Mouse (Mus musculus): ENCODE data around the gene Ttc25. TPM values are rescaled to one million over a fixed set of nuclear protein-coding genes. Genes with fewer than 3 reads are reported as not detected.
A peak's percentile ranks its signal among the peaks of the same experiment; 100 is the strongest.
"Not testable (repeated sequence)": the region's sequence is repeated elsewhere in the genome, so short reads cannot be mapped to it uniquely, and the experiment has no call there.

Gene Ttc25
- polyA plus RNA-seq, 1 experiment from 2014 or later, result 0.06 TPM

DNA sequence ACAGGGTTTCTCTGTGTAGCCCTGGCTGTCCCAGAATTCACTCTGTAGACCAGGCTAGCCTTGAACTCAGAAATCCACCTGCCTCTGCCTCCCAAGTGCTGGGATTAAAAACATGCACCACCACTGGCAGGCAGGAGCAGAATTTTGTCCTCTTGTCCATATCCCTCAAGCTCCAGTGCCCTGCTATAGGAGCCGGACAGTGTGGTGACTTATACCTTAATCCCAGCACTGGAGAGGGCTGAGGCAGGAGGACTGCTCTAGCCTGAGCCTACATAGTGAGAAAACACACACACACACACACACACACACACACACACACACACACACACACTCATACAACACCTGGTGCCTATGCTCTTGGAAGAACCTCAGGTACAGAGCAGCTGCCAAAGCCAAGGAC is 37.0 kb downstream of the Ttc25 start:
- not testable (repeated sequence) for H3K4me1 ChIP-seq (ENCODE audit: control insufficient read depth, low read depth, low read length); H3K4me3 ChIP-seq (ENCODE audit: low read depth, low read length); H3K27me3 ChIP-seq (ENCODE audit: control insufficient read depth, insufficient read depth, low read depth, low read length); H3K27ac ChIP-seq (ENCODE audit: low read length); H3K9me3 ChIP-seq (replicated peaks; ENCODE audit: control insufficient read depth, low read length); H3K9ac ChIP-seq (ENCODE audit: low read depth, low read length); H3K4me2 ChIP-seq (ENCODE audit: low read depth, low read length); ATAC-seq (ENCODE audit: low read depth)
- 83% methylated on average over 1 of the region's 1 CpGs for WGBS (ENCODE audit: insufficient replicate concordance)
- H3K36me3 ChIP-seq (ENCODE audit: control insufficient read depth, insufficient read depth), result peaks cover 32% of the 10 kb centered on the region

DNA sequence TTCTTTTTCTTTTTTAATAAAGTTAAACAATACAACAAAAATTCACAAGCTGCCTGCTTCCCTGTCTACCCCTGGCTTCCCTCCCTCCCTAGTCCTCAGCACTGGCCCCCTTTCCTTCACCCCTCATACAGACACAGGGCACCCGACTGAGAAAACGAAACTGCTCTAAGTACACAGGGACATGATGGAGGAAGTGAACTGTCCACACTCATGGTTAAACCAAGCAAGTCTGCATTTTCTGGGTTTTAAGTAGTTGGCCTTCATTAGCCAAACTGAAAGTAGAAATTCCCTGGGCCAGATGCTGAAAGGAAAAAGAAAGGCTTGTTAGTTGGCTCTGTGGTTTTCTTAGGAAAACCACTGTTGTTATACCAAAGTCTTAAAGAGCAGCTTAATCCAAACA is 37.4 kb downstream of the Ttc25 start:
- H3K9ac ChIP-seq (ENCODE audit: low read depth, low read length), result no peak overlapping the region
- H3K4me2 ChIP-seq (ENCODE audit: low read depth, low read length), result no peak overlapping the region
- H3K4me1 ChIP-seq (ENCODE audit: control insufficient read depth, low read depth, low read length), result no peaks in the 10 kb centered on the region
- peaks cover 32% of the 10 kb centered on the region for H3K36me3 ChIP-seq (ENCODE audit: control insufficient read depth, insufficient read depth)
- 74% methylated on average over 2 of the region's 2 CpGs for WGBS (ENCODE audit: insufficient replicate concordance)
- H3K4me3 ChIP-seq (ENCODE audit: low read depth, low read length), result no peak overlapping the region
- no peaks in the 10 kb centered on the region for H3K9me3 ChIP-seq (replicated peaks; ENCODE audit: control insufficient read depth, low read length)
- ATAC-seq (ENCODE audit: low read depth), result no peak
- H3K27ac ChIP-seq (ENCODE audit: low read length), result no peak overlapping the region
- H3K27me3 ChIP-seq (ENCODE audit: control insufficient read depth, insufficient read depth, low read depth, low read length), result no peaks in the 10 kb centered on the region

GRCm38 (mm10) chr11:100584561-100584961 is 39.2 kb downstream of the Ttc25 start:
- no peak for ATAC-seq (ENCODE audit: low read depth)
- Histone ChIP-seq H3K9me3 (replicated peaks; ENCODE audit: control insufficient read depth, low read length) (no peaks in the 10 kb centered on the region), H3K27me3 (ENCODE audit: control insufficient read depth, insufficient read depth, low read depth, low read length) (no peaks in the 10 kb centered on the region), H3K9ac (ENCODE audit: low read depth, low read length) (no peak overlapping the region), H3K4me2 (ENCODE audit: low read depth, low read length) (no peak overlapping the region), H3K27ac (ENCODE audit: low read length) (no peak overlapping the region), H3K4me3 (ENCODE audit: low read depth, low read length) (no peak overlapping the region), H3K36me3 (ENCODE audit: control insufficient read depth, insufficient read depth) (peaks cover 43% of the 10 kb centered on the region), H3K4me1 (ENCODE audit: control insufficient read depth, low read depth, low read length) (no peaks in the 10 kb centered on the region)
- 80% methylated on average over 7 of the region's 7 CpGs for WGBS (ENCODE audit: insufficient replicate concordance)

DNA sequence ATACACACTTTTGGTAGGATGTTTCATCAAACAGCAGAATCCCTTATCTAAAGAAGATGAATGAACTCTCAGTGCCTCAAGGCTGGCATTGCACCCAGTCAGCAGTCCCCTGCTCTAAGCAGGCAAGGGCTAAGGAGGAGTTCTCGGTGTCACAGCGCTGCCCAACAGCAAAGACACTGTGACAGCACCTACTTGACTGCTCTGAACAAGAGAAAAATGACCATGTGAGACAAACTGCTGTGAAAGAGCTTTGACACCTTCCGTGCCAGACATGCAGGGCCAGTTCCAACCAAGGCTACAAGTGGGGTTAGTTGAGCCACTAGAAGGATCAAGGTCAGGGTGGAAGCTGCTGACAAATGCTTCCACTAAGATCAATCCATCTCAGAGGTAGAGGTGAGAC is 39.7 kb downstream of the Ttc25 start:
- no peaks in the 10 kb centered on the region for H3K27me3 ChIP-seq (ENCODE audit: control insufficient read depth, insufficient read depth, low read depth, low read length)
- H3K27ac ChIP-seq (ENCODE audit: low read length), result no peak overlapping the region
- peaks cover 49% of the 10 kb centered on the region for H3K36me3 ChIP-seq (ENCODE audit: control insufficient read depth, insufficient read depth)
- no peak overlapping the region for H3K9ac ChIP-seq (ENCODE audit: low read depth, low read length)
- H3K4me3 ChIP-seq (ENCODE audit: low read depth, low read length), result no peak overlapping the region
- no peak for ATAC-seq (ENCODE audit: low read depth)
- H3K9me3 ChIP-seq (replicated peaks; ENCODE audit: control insufficient read depth, low read length), result no peaks in the 10 kb centered on the region
- H3K4me2 ChIP-seq (ENCODE audit: low read depth, low read length), result no peak overlapping the region
- WGBS (ENCODE audit: insufficient replicate concordance), result 85% methylated on average over 3 of the region's 3 CpGs
- H3K4me1 ChIP-seq (ENCODE audit: control insufficient read depth, low read depth, low read length), result no peaks in the 10 kb centered on the region

DNA sequence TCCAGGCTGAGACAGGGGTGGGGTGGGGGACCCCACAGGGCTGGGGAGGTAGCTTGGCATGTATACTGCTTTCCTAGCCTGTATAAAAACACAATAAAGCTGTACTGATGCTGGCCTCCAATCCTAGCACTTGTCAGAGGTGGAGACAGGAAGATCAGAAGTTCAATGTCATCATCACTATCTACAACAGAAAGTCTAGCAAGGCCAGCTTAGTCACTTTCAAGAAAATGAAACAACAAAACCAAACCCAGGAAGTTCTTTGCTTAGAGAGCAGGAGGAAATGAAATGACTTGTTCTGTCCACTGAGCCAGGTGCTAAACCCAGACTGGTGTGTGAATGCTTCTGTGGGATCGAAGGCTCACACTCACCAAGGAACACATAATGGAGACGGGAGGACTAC is 43.1 kb downstream of the Ttc25 start:
- 0 out of 2 replicates have a peak overlapping the region, but pooled peaks have one; percentile 21 for H3K27ac ChIP-seq (ENCODE audit: low read length)
- H3K4me3 ChIP-seq (ENCODE audit: low read depth, low read length), result no peak overlapping the region
- no peaks in the 10 kb centered on the region for H3K4me1 ChIP-seq (ENCODE audit: control insufficient read depth, low read depth, low read length)
- H3K9me3 ChIP-seq (replicated peaks; ENCODE audit: control insufficient read depth, low read length), result no peaks in the 10 kb centered on the region
- peaks cover 68% of the 10 kb centered on the region for H3K36me3 ChIP-seq (ENCODE audit: control insufficient read depth, insufficient read depth)
- H3K27me3 ChIP-seq (ENCODE audit: control insufficient read depth, insufficient read depth, low read depth, low read length), result no peaks in the 10 kb centered on the region
- 82% methylated on average over 2 of the region's 2 CpGs for WGBS (ENCODE audit: insufficient replicate concordance)
- no peak overlapping the region for H3K9ac ChIP-seq (ENCODE audit: low read depth, low read length)
- no peak for ATAC-seq (ENCODE audit: low read depth)
- H3K4me2 ChIP-seq (ENCODE audit: low read depth, low read length), result no peak overlapping the region

GRCm38 (mm10) chr11:100592346-100593046 is 47.1 kb downstream of the Ttc25 start:
- Histone ChIP-seq H3K9ac (ENCODE audit: low read depth, low read length) (no peak overlapping the region), H3K36me3 (ENCODE audit: control insufficient read depth, insufficient read depth) (peaks cover 59% of the 10 kb centered on the region), H3K27ac (ENCODE audit: low read length) (no peak overlapping the region), H3K4me1 (ENCODE audit: control insufficient read depth, low read depth, low read length) (no peaks in the 10 kb centered on the region), H3K27me3 (ENCODE audit: control insufficient read depth, insufficient read depth, low read depth, low read length) (no peaks in the 10 kb centered on the region), H3K9me3 (replicated peaks; ENCODE audit: control insufficient read depth, low read length) (no peaks in the 10 kb centered on the region), H3K4me3 (ENCODE audit: low read depth, low read length) (no peak overlapping the region), H3K4me2 (ENCODE audit: low read depth, low read length) (no peak overlapping the region)
- 91% methylated on average over 11 of the region's 11 CpGs for WGBS (ENCODE audit: insufficient replicate concordance)
- ATAC-seq (ENCODE audit: low read depth), result no peak

GRCm38 (mm10) chr11:100594608-100595007 is 49.2 kb downstream of the Ttc25 start:
- peaks cover 68% of the 10 kb centered on the region for H3K36me3 ChIP-seq (ENCODE audit: control insufficient read depth, insufficient read depth)
- no peak overlapping the region for H3K4me3 ChIP-seq (ENCODE audit: low read depth, low read length)
- no peaks in the 10 kb centered on the region for H3K9me3 ChIP-seq (replicated peaks; ENCODE audit: control insufficient read depth, low read length)
- H3K4me2 ChIP-seq (ENCODE audit: low read depth, low read length), result no peak overlapping the region
- no peak overlapping the region for H3K9ac ChIP-seq (ENCODE audit: low read depth, low read length)
- H3K27me3 ChIP-seq (ENCODE audit: control insufficient read depth, insufficient read depth, low read depth, low read length), result no peaks in the 10 kb centered on the region
- no peaks in the 10 kb centered on the region for H3K4me1 ChIP-seq (ENCODE audit: control insufficient read depth, low read depth, low read length)
- WGBS (ENCODE audit: insufficient replicate concordance), result 82% methylated on average over 7 of the region's 7 CpGs
- ATAC-seq (ENCODE audit: low read depth), result no peak
- H3K27ac ChIP-seq (ENCODE audit: low read length), result no peak overlapping the region

DNA sequence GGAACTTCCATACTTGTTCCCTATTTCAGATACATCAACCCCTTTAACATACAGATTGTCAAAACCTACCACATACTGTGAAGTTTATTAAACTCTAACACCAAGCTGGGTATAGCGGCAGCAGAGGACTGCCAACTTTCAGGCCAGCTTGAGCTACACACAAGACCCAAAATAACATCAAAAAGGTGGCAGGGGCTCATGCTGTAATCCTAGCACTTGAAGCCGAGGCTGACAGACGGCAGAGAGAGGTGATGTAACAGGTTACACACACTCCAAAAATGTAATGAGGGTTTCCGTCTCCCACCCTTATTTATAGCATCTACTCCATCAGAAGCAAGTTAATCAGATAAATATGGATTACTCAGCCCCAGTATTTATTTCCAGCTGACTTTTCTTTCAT is 50.1 kb downstream of the Ttc25 start:
- 77% methylated on average over 4 of the region's 4 CpGs for WGBS (ENCODE audit: insufficient replicate concordance)
- H3K36me3 ChIP-seq (ENCODE audit: control insufficient read depth, insufficient read depth), result peaks cover 65% of the 10 kb centered on the region

GRCm38 (mm10) chr11:100598074-100598473 is 52.7 kb downstream of the Ttc25 start:
- Histone ChIP-seq H3K4me1 (ENCODE audit: control insufficient read depth, low read depth, low read length) (no peaks in the 10 kb centered on the region), H3K4me3 (ENCODE audit: low read depth, low read length) (no peak overlapping the region), H3K4me2 (ENCODE audit: low read depth, low read length) (no peak overlapping the region), H3K9me3 (replicated peaks; ENCODE audit: control insufficient read depth, low read length) (no peaks in the 10 kb centered on the region), H3K27me3 (ENCODE audit: control insufficient read depth, insufficient read depth, low read depth, low read length) (no peaks in the 10 kb centered on the region), H3K9ac (ENCODE audit: low read depth, low read length) (no peak overlapping the region), H3K27ac (ENCODE audit: low read length) (no peak overlapping the region), H3K36me3 (ENCODE audit: control insufficient read depth, insufficient read depth) (peaks cover 48% of the 10 kb centered on the region)
- 73% methylated on average over 4 of the region's 4 CpGs for WGBS (ENCODE audit: insufficient replicate concordance)
- ATAC-seq (ENCODE audit: low read depth), result no peak

More for the DNA sequence above, 50.1 kb downstream of the Ttc25 start:
- ATAC-seq (ENCODE audit: low read depth), result no peak
- no peak overlapping the region for H3K27ac ChIP-seq (ENCODE audit: low read length)
- H3K4me1 ChIP-seq (ENCODE audit: control insufficient read depth, low read depth, low read length), result no peaks in the 10 kb centered on the region
- no peak overlapping the region for H3K9ac ChIP-seq (ENCODE audit: low read depth, low read length)
- no peak overlapping the region for H3K4me2 ChIP-seq (ENCODE audit: low read depth, low read length)
- no peak overlapping the region for H3K4me3 ChIP-seq (ENCODE audit: low read depth, low read length)
- no peaks in the 10 kb centered on the region for H3K27me3 ChIP-seq (ENCODE audit: control insufficient read depth, insufficient read depth, low read depth, low read length)
- H3K9me3 ChIP-seq (replicated peaks; ENCODE audit: control insufficient read depth, low read length), result no peaks in the 10 kb centered on the region

Measured in liver, embryonic 16.5 days (tissue).